Mouse (Mus musculus): Measurements from ENCODE around the gene Gm884.
"Not testable (repeated sequence)": the region's sequence is repeated elsewhere in the genome, so short reads cannot be mapped to it uniquely, and the experiment has no call there.

The Gm884 gene

GRCm38 (mm10) chr11:103627453-103627852 is 6.5 kb upstream of the Gm884 start:
- no peak for DNase-seq

GRCm38 (mm10) chr11:103610772-103611171 is 10.2 kb downstream of the Gm884 start:
- no peak for DNase-seq

- DNase-seq = no peak
Measured at GRCm38 (mm10) chr11:103606611-103607010, 14.3 kb downstream of the Gm884 start.

- DNase-seq = no peak
Measured at GRCm38 (mm10) chr11:103578339-103578738, 42.6 kb downstream of the Gm884 start.

GRCm38 (mm10) chr11:103556021-103556420 is 64.9 kb downstream of the Gm884 start:
- DNase-seq = peak in 1 of 2 experiments; percentile 11

GRCm38 (mm10) chr11:103534973-103535372 is 86.0 kb downstream of the Gm884 start:
- DNase-seq = not testable (repeated sequence)

- DNase-seq = no peak
Measured at GRCm38 (mm10) chr11:103512111-103512510, 108.8 kb downstream of the Gm884 start.

GRCm38 (mm10) chr11:103504497-103504896 is 116.4 kb downstream of the Gm884 start, which contains the start of gene Lrrc37a:
TSS of gene Lrrc37a (minus strand) at chr11:103504597.
- no peak for DNase-seq
